Mouse (Mus musculus) neutrophil, adult 5-6 weeks (primary cell): Measurements from ENCODE around the gene Ptpn14. TPM values are rescaled to one million over a fixed set of nuclear protein-coding genes. Genes with fewer than 3 reads are reported as not detected.
A peak's percentile ranks its signal among the peaks of the same experiment; 100 is the strongest.

Source experiments
- ATAC-seq: fragments of 151-379, 151-347 bp; 2 replicates; pipeline ENCODE4 v1.8.0; 2017; ENCODE audit warnings: mild to moderate bottlenecking, moderate TSS enrichment; ENCODE audit not compliant: insufficient number of reproducible peaks, poor library complexity, low FRiP score, severe bottlenecking; ENCODE audit errors: extremely low read depth
- total RNA-seq: library from RNA; stranded (forward); fragments of 200-1000 nt; gene quantifications from 2 replicates; pipeline ENCODE4 v1.2.3, GENCODE M21; 2017

Ptpn14 gene
- total RNA-seq, 1 experiment from 2014 or later, result 1.3 TPM

DNA sequence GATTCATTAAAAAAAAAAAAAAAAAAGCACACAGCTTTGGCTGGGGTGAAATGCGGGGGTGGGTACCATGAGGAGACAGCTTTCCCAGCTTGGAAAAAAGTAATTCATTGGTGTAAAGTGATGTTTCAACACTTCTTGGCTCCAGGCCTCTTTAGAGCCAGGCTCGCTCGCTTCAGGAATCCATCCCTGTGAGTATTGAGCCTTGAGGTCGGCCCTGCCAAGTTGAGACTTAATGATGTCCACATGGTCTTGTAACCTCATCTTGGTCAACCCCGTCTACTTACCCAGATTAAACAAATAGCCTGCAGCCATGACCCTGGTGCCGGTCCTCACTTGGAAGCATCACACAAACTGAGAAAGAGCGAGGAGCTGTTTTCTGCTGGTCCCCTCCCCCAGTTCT, 124.4 kb downstream of the Ptpn14 start:
- no peak for ATAC-seq

DNA sequence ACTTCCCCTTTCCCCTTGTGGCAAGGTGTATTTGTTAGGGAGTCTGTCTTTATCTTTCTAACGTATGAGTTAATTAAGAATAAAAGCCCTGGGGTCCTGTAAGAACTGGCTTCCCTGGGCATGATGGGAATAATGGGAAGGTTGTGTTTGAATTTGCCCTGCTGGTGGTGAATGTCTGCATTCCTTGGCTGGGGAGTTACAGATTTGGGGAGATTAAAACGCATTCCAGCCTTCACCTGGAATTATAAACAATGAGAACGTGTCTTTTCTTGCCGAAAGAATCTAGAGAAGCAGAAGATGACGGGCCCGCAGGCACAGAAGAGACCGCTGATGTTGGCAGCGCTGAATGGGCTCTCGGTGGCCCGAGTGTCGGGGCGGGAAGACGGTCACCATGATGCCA, 126.6 kb downstream of the Ptpn14 start:
- no peak for ATAC-seq

- no peak for ATAC-seq
Observed at GRCm38 (mm10) chr1:189855739-189856138, 127.7 kb downstream of the Ptpn14 start.

- ATAC-seq, result no peak
Observed at GRCm38 (mm10) chr1:189858377-189858776, 130.3 kb downstream of the Ptpn14 start.

DNA sequence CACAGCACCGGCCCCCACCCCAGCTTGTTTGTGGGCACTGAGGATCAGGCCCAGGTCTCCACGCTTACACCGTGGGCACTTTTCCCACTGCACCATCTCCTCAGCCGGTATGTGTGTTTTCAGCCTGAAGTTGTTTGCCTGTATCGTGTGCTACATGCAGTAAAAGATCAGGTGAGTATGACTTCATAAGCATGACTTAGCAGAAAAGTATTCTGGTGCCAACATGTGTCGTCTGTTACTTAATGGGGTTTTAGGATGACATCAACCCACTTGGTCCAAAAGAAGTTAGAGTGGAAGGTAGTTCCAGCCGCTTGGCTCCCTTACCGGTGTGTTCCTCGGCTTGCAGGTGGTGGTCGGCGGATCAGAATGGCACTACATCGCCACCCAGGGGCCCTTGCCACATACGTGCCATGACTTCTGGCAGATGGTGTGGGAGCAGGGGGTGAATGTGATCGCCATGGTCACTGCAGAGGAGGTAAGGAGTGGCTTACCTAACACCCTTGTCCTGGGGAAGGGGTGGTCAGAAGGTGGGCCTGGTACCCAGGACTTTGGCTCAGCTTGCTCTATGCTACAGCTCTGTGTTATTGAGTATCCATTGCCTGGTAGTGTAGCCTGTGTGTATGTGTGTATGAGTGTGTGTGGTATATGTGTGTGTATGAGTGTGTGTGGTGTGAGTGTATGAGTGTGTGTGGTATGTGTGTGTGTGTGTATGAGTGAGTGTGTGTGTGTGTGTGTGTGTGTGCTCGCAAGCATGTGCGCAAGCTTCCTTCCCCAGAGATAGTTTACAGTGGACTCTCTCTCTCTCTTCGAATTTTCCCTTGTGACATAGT, 132.3 kb downstream of the Ptpn14 start:
- 0 out of 2 replicates have a peak, but pooled peaks have one; percentile 17 for ATAC-seq

DNA sequence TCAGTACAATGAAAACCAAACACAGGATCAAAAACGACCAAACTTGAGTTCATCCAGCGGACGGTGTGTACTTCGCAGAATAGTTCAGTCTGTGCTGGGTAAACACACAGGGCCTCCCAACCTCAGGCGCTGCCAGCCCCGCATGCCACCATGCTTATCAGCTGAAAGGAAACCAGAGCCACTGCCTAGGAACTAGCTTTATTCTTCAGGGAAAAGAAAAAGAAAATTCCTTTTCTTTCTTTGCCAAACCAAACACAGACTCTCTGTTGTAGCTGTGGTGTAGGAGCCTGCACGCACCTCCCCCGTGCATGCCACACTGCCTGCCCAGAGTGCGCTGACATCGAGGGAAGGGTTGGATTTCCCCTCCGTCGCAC, 132.9 kb downstream of the Ptpn14 start:
- ATAC-seq, result no peak

- no peak for ATAC-seq
Observed at GRCm38 (mm10) chr1:189863727-189864126, 135.7 kb downstream of the Ptpn14 start.

DNA sequence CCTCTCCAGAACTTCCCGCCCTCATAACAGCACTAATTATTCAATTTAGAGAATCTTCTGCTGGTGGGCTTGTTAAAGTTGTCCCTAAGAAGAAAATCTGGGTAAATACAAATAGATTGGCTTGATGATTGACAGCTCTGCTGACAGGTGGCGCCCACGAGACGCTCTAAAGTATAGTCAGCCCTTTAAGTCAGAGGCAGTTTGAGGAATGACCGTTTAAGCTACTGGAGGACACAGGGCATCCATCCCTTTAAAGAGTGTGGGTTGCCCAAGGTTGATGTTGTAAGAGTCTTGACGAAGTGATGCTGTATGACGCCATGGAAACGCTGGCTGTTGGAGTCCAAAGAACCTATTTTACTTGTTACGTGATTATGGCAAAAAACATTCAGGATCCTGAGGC, 136.2 kb downstream of the Ptpn14 start:
- no peak for ATAC-seq

GRCm38 (mm10) chr1:189864846-189865560, 136.9 kb downstream of the Ptpn14 start:
- no peak for ATAC-seq

- ATAC-seq, result no peak
Observed at GRCm38 (mm10) chr1:189866621-189867020, 138.6 kb downstream of the Ptpn14 start.

- peak; percentile 47 for ATAC-seq
Observed at GRCm38 (mm10) chr1:189867034-189867433, 139.0 kb downstream of the Ptpn14 start.

- no peak for ATAC-seq
Observed at GRCm38 (mm10) chr1:189867497-189867896, 139.4 kb downstream of the Ptpn14 start.

GRCm38 (mm10) chr1:189868036-189868435, 140.0 kb downstream of the Ptpn14 start:
- ATAC-seq, result no peak

- no peak for ATAC-seq
Observed at GRCm38 (mm10) chr1:189869651-189870270, 141.7 kb downstream of the Ptpn14 start.

DNA sequence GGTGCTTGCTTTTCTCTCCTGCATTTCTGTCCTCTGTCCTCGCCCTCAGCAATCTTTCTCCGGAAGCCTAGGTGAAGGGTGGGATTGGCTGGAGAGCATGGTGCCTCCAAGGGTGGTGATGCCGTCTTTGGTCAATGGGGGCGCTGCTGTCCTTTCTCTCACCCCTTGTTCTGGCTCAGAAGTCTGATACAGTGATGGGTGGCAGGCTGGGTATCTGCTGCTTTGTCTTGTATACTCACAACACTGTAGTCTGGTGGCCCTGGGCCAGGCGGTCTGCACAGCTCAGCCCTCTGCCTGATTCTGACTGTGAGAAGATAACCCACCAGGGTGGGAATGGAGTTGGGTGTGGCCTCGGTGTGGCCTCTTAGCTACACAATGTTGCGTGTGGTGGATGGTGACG, 142.5 kb downstream of the Ptpn14 start:
- no peak for ATAC-seq

DNA sequence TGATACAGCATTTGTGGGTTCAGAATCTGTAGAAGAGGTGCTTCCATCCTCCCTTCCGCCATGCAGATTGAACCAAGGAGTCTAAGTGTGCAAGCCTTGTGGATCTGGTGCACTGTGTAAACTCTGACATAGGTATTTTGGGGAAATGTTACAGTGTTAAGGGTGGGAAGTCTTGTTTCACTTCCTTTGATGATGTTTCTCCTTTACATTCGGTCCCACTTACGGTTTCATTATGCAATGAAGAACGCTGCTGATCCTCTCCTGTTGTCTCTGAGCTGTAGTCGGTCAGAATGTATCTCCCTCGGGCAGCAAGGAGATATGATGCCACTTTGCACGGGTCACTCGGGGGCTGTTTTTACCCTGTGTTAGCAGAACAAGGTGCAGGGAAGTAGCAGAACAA, 143.6 kb downstream of the Ptpn14 start:
- ATAC-seq, result no peak

GRCm38 (mm10) chr1:189872050-189872449, 144.0 kb downstream of the Ptpn14 start:
- ATAC-seq, result no peak

DNA sequence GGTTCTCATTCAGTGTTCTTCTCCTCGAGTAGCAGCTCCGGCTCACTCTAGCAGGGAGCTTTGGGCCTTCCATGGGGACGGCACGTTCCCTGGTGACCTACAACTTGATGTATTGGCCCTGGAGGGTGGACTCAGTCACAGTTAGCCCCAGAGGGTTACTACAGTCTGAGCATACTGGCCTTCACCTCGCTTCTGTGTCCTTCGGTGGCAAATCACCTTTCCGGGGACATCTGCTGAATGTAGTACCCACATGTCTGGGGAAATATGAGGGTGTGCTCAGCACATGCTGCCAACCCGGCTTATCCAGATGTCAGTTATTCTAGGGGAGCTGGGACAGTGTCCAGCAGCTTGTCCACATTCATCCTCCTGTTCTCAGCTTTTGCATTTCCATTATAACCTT, 145.5 kb downstream of the Ptpn14 start:
- no peak for ATAC-seq

- no peak for ATAC-seq
Observed at GRCm38 (mm10) chr1:189875439-189875861, 147.4 kb downstream of the Ptpn14 start.

GRCm38 (mm10) chr1:189876162-189876561, 148.1 kb downstream of the Ptpn14 start:
- ATAC-seq, result no peak
